Mouse (Mus musculus) embryonic facial prominence, embryonic 15.5 days (tissue): ENCODE measurements around the gene Itpr2. TPM values are rescaled to one million over a fixed set of nuclear protein-coding genes. Genes with fewer than 3 reads are reported as not detected.

Experiments
- ATAC-seq: fragments of 200-750 bp; cut with Nextera tagmentation; 2 replicates; pipeline ENCODE4 v1.8.0; 2017; ENCODE audit warnings: low read depth, moderate TSS enrichment; ENCODE audit not compliant: insufficient number of reproducible peaks, low FRiP score, low TSS enrichment
- H3K27ac ChIP-seq: fragments of 300-500 bp; sonication (generic); replicated peaks from 2 replicates; pipeline ENCODE4 v1.5.1; 2015; ENCODE audit warnings: mild to moderate bottlenecking, inconsistent platforms
- H3K27me3 ChIP-seq: fragments of 300-500 bp; sonication (generic); 2 replicates; pipeline ENCODE4 v1.6.1; 2015; ENCODE audit warnings: inconsistent platforms
- H3K36me3 ChIP-seq: fragments of 300-500 bp; sonication (generic); 2 replicates; pipeline ENCODE4 v1.6.1; 2015; ENCODE audit warnings: mild to moderate bottlenecking, inconsistent platforms
- H3K4me1 ChIP-seq: fragments of 300-500 bp; sonication (generic); 2 replicates; pipeline ENCODE4 v1.6.1; 2015; ENCODE audit warnings: inconsistent platforms
- H3K4me2 ChIP-seq: fragments of 300-500 bp; sonication (generic); replicated peaks from 2 replicates; pipeline ENCODE4 v1.6.1; 2015; ENCODE audit warnings: mild to moderate bottlenecking, inconsistent platforms
- H3K4me3 ChIP-seq: fragments of 300-500 bp; sonication (generic); replicated peaks from 2 replicates; pipeline ENCODE4 v1.5.1; 2015; ENCODE audit warnings: mild to moderate bottlenecking, inconsistent platforms
- H3K9ac ChIP-seq: fragments of 300-500 bp; sonication (generic); 2 replicates; pipeline ENCODE4 v1.6.1; 2015; ENCODE audit warnings: inconsistent platforms
- H3K9me3 ChIP-seq: fragments of 300-500 bp; sonication (generic); replicated peaks from 2 replicates; pipeline ENCODE4 v1.6.1; 2016; ENCODE audit warnings: inconsistent platforms
- WGBS: fragments of 180-500 bp; shearing (Covaris S2); methylation state at CpG from one replicate; pipeline ENCODE4 v1.1.7; 2015; 5-methylcytosine and 5-hydroxymethylcytosine counted together
- polyA plus RNA-seq: library from polyadenylated mRNA; unstranded; fragments of >200 nt; fragmentation: Nextera tagmentation; extraction: Ambion mirVana; gene quantifications from 2 replicates; pipeline ENCODE4 v1.2.1, GENCODE M21; 2015

Gene Itpr2
- polyA plus RNA-seq, 1 experiment from 2014 or later, result 13.3 TPM

GRCm38 (mm10) chr6:146072842-146073241 is 429.2 kb downstream of the Itpr2 start:
- Histone ChIP-seq H3K9me3 (0 out of 2 replicates have a peak, but pooled peaks cover 5% of the 10 kb centered on the region), H3K27me3 (no peaks in the 10 kb centered on the region), H3K36me3 (no peaks in the 10 kb centered on the region), H3K9ac (no peak overlapping the region), H3K4me3 (no peak overlapping the region), H3K27ac (no peak overlapping the region), H3K4me2 (no peak overlapping the region), H3K4me1 (no peaks in the 10 kb centered on the region)
- 80% methylated on average over 1 of the region's 1 CpGs for WGBS
- ATAC-seq, result no peak

GRCm38 (mm10) chr6:146071883-146072282 is 430.1 kb downstream of the Itpr2 start:
- Histone ChIP-seq H3K27me3 (no peaks in the 10 kb centered on the region), H3K4me3 (no peak overlapping the region), H3K36me3 (no peaks in the 10 kb centered on the region), H3K9ac (no peak overlapping the region), H3K4me2 (no peak overlapping the region), H3K4me1 (no peaks in the 10 kb centered on the region), H3K9me3 (0 out of 2 replicates have a peak, but pooled peaks cover 5% of the 10 kb centered on the region), H3K27ac (no peak overlapping the region)
- WGBS, result 80% methylated on average over 1 of the region's 1 CpGs
- ATAC-seq, result no peak

Other genes with a start within 250 kb of the Itpr2 start
- gene Fgfr1op2, start 75.0 kb upstream of the Itpr2 start, polyA plus RNA-seq, result 91.4 and 92.5 TPM in 2 replicates
- gene Ints13, start 75.6 kb upstream of the Itpr2 start, polyA plus RNA-seq, result 56.2 and 61.6 TPM in 2 replicates
- 131 and 139 TPM in 2 replicates for gene Med21, start 140.3 kb upstream of the Itpr2 start, polyA plus RNA-seq
- gene Tm7sf3, start 140.6 kb upstream of the Itpr2 start, polyA plus RNA-seq, result 47.2 and 47.9 TPM in 2 replicates
- 16.7 and 16.9 TPM in 2 replicates for gene Stk38l, start 222.8 kb upstream of the Itpr2 start, polyA plus RNA-seq